Mouse (Mus musculus) spleen, postnatal 10 days (tissue): ENCODE data around the gene Slc35c1.

Experiments used
- DNase-seq, 2 experiments: peaks; one replicate each; pipeline ENCODE4 v3.0.0; 2021 to 2022; ENCODE audit warnings: low spot score in 2 of 2

Gene Slc35c1

GRCm38 (mm10) chr2:92404737-92405136 is 55.6 kb downstream of the Slc35c1 start:
- DNase-seq = no peak

- DNase-seq = no peak
Observed at GRCm38 (mm10) chr2:92403776-92404319, 56.5 kb downstream of the Slc35c1 start.
